Mouse (Mus musculus) bone marrow macrophage, adult 2 months (primary cell): ENCODE measurements around the gene Apod. TPM values are rescaled to one million over a fixed set of nuclear protein-coding genes. Genes with fewer than 3 reads are reported as not detected.

Source experiments
- H3K27ac ChIP-seq: 2 replicates; pipeline ENCODE4 v1.5.1; 2012; ENCODE audit warnings: low read depth, low read length; ENCODE audit not compliant: insufficient read depth
- H3K4me1 ChIP-seq: 2 replicates; pipeline ENCODE4 v1.6.1; 2012; ENCODE audit warnings: low read length; ENCODE audit not compliant: control insufficient read depth, insufficient read depth
- H3K4me3 ChIP-seq: 2 replicates; pipeline ENCODE4 v1.5.1; 2012; ENCODE audit warnings: mild to moderate bottlenecking, low read length, moderate library complexity; ENCODE audit not compliant: insufficient read depth
- CTCF ChIP-seq: IDR thresholded peaks from 2 replicates; pipeline ENCODE4 v1.5.1; 2012; ENCODE audit warnings: low read depth, mild to moderate bottlenecking, low read length, moderate library complexity
- POLR2A ChIP-seq: IDR thresholded peaks from 2 replicates; pipeline ENCODE4 v1.6.1; 2012; ENCODE audit warnings: mild to moderate bottlenecking, low read depth, low read length, borderline replicate concordance
- polyA plus RNA-seq: library from polyadenylated mRNA; stranded (reverse); fragments of >200 nt; gene quantifications from 2 replicates; pipeline ENCODE4 v1.2.4, GENCODE M21; 2012; ENCODE audit not compliant: missing spikeins, insufficient read depth, insufficient read length

The Apod gene
- polyA plus RNA-seq, 1 experiment: 0.60 TPM

DNA sequence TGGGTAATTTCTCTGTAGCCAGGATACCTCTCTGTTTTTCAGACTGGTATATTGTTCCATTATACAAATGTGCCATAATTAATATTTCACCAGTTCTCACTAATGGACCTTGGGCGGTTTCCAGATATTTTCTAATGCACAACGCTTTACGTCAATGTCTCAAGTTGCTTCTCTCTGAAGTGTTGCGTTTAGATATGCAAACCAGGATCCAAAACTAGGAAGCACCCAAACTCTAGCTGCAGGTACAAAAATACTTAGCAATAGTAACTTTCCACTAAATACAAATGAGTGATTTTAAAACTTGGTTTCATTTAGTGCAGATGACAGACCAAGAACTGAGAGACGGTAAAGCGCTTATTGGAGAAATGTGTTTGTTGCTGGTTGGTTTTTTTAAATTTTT is 40.5 kb downstream of the Apod start:
- Histone ChIP-seq H3K27ac (peak overlapping the region; percentile 80; the same call in 1 of the 2 replicates), H3K4me3 (peak overlapping the region; percentile 88), H3K4me1 (peaks cover 23% of the 10 kb centered on the region)
- no peak for TF ChIP-seq CTCF
- TF ChIP-seq POLR2A: no peak

DNA sequence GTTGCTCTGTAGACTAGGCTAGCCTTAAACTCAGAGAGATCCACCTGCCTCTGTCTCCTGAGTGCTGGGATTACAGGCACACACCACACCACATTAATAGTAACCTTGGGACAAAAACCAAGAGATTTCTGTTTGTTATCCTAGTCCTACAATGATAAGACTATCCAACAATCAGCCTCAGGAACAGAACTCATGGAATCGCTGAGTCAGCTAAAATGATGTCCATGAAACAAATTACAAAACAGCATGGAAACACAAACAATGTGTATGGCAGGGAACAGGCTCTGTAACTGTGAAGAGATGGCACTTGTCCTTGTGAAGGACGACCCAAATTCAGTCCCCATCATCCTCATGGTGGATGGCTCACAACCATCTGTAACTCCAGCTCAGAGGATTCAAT is 47.9 kb downstream of the Apod start:
- TF ChIP-seq CTCF (no peak), POLR2A (no peak)
- Histone ChIP-seq H3K27ac (no peak overlapping the region), H3K4me1 (peaks cover 6% of the 10 kb centered on the region), H3K4me3 (no peak overlapping the region)

DNA sequence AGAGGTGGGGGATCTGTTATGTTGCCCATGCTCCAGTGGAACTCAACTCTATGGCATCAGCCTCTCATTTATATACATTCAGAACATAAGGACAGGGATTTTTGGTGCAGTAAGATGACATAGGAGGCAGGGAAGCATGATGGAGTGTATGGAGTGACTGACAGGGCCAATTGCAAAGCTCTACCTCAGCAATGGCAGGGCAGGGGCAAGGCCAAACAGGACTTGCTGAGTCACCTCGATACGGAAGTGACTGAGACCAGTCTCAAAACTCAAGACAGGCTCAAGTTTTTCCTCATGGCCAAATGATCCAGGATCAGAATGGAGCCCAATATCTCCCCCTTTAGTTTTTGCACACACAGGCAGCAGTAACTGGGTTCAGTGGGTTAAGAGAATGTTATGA is 58.5 kb downstream of the Apod start:
- peaks cover 14% of the 10 kb centered on the region for H3K4me1 ChIP-seq
- no peak overlapping the region for H3K4me3 ChIP-seq
- TF ChIP-seq CTCF (no peak), POLR2A (no peak)
- peak overlapping the region; percentile 52 for H3K27ac ChIP-seq

DNA sequence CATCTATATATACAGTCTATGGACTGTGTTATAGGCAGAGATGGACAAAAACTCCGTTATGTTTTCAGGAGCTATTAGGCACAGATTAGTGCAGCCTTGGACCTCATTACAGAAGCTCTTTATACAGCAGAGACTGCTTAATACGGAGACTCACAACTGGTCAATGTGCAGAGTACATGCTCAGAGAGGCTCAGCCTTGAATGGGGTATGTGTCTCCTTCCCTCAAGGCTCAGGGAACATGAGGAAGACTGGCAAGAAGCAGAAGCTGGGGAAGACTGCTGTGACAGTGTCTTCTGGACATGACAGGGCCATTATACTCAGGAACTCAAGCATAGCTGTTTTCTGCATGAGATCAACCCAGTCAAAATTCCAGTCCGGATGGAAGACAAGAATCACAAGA is 58.9 kb downstream of the Apod start:
- Histone ChIP-seq H3K4me3 (no peak overlapping the region), H3K27ac (peak overlapping the region; percentile 48), H3K4me1 (peaks cover 12% of the 10 kb centered on the region)
- no peak for TF ChIP-seq CTCF
- no peak for TF ChIP-seq POLR2A

DNA sequence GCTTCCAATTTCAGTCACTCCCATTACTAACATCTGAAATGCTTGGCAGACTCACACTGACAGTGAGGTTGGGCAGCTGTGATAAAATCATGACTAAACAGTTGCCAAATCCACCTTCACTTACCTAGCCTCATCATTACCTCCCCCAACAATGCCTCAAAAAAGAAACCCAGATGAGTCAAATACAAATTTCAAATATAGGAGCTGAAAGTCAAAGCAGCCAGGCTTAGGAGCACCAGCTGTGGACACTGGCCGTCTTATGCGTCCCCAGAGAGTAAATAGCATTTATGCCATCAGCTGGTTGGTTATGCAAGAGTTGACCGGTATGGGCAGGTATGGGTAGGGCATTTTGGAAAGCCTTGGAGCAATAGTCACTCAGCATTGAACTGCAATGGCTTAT is 65.2 kb downstream of the Apod start:
- Histone ChIP-seq H3K4me1 (no peaks in the 10 kb centered on the region), H3K4me3 (no peak overlapping the region), H3K27ac (no peak overlapping the region)
- TF ChIP-seq CTCF (no peak), POLR2A (no peak)

DNA sequence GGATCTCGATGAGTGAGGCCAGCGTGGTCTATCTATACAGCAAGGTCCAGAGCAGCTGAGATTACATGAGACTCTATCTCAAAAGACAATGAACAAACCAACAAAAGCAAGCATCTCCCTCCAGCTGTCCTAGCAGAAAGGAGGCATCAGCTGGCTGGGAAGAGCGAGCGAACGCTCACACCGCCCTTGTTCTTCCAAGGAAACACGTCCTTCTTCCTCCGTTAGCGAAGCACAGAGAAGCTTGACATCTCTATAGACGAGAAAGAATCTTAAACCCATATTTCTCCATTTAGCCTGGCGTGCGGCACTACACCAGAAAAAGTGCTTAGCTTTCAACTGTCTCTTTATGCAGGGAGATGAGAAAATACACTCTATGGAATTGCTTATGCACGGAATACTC is 65.9 kb downstream of the Apod start:
- H3K4me3 ChIP-seq: no peak overlapping the region
- H3K27ac ChIP-seq: no peak overlapping the region
- no peak for TF ChIP-seq CTCF
- no peak for TF ChIP-seq POLR2A
- H3K4me1 ChIP-seq: no peaks in the 10 kb centered on the region

DNA sequence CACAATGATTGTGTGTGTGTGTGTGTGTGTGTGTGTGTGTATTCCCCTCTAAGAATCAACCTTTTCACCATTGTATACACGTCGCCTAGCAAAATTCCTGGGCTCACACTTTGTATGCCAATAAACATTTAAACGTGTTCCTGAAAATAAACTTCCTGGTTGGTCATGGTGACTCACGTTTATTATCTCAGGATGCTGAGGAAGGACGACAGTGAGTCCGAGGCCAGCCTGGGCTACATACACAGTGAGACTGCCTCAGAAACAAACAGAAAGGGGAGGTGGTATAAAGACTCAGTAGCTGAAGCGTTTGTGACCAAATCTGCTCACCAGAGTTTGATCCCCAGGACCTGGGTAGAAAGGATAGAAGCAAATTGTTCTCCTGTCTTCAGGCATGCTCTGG is 67.2 kb downstream of the Apod start:
- Histone ChIP-seq H3K4me3 (no peak overlapping the region), H3K4me1 (no peaks in the 10 kb centered on the region), H3K27ac (no peak overlapping the region)
- TF ChIP-seq POLR2A (no peak), CTCF (no peak)

Other genes starting within 250 kb of the Apod start
- 12.5 and 12.7 TPM in 2 replicates for gene Xxylt1, start 233.4 kb downstream of the Apod start, polyA plus RNA-seq
- gene Acap2, start 113.6 kb downstream of the Apod start, polyA plus RNA-seq: 55.2 and 62.9 TPM in 2 replicates
- gene Ppp1r2, start 39.5 kb downstream of the Apod start, polyA plus RNA-seq: 45.4 and 57.8 TPM in 2 replicates
- gene Bdh1, start 107.5 kb upstream of the Apod start, polyA plus RNA-seq: 1.5 and 2.2 TPM in 2 replicates